Mouse (Mus musculus) midbrain, embryonic 11.5 days (tissue): ENCODE measurements around the gene Eif4a3. TPM values are rescaled to one million over a fixed set of nuclear protein-coding genes. Genes with fewer than 3 reads are reported as not detected.

ENCODE experiments used
- ATAC-seq: fragments of 200-750 bp; cut with Nextera tagmentation; 2 replicates; pipeline ENCODE4 v1.8.0; 2017; ENCODE audit warnings: moderate TSS enrichment, moderate library complexity; ENCODE audit not compliant: low FRiP score
- DNase-seq: peaks from one replicate; pipeline ENCODE4 v3.0.0; 2015; ENCODE audit warnings: low spot score; ENCODE audit errors: missing footprints
- H3K27ac ChIP-seq: fragments of 300-500 bp; sonication (generic); 2 replicates; pipeline ENCODE4 v1.5.1; 2014; ENCODE audit warnings: low read depth, low read length
- H3K27me3 ChIP-seq: fragments of 300-500 bp; sonication (generic); 2 replicates; pipeline ENCODE4 v1.6.1; 2014; ENCODE audit warnings: mild to moderate bottlenecking, low read length, moderate library complexity, mixed read lengths; ENCODE audit not compliant: control insufficient read depth, insufficient read depth
- H3K36me3 ChIP-seq: fragments of 300-500 bp; sonication (generic); 2 replicates; pipeline ENCODE4 v1.6.1; 2014; ENCODE audit warnings: mild to moderate bottlenecking, low read length, moderate library complexity, mixed read lengths; ENCODE audit not compliant: control insufficient read depth, insufficient read depth
- H3K4me1 ChIP-seq: fragments of 300-500 bp; sonication (generic); 2 replicates; pipeline ENCODE4 v1.6.1; 2014; ENCODE audit warnings: low read length; ENCODE audit not compliant: control insufficient read depth, insufficient read depth
- H3K4me2 ChIP-seq: fragments of 300-500 bp; sonication (generic); 2 replicates; pipeline ENCODE4 v1.6.1; 2014; ENCODE audit warnings: mild to moderate bottlenecking, moderate library complexity
- H3K4me3 ChIP-seq: fragments of 300-500 bp; sonication (generic); 2 replicates; pipeline ENCODE4 v1.5.1; 2014; ENCODE audit warnings: low read depth, low read length
- H3K9ac ChIP-seq: fragments of 300-500 bp; sonication (generic); 2 replicates; pipeline ENCODE4 v1.6.1; 2014; ENCODE audit warnings: low read length
- H3K9me3 ChIP-seq: fragments of 300-500 bp; sonication (generic); 2 replicates; pipeline ENCODE4 v1.6.1; 2016; ENCODE audit warnings: low read length; ENCODE audit not compliant: control insufficient read depth
- WGBS: fragments of 180-500 bp; shearing (Covaris S2); extraction: QIAGEN DNeasy Blood & Tissue Kit; methylation state at CpG from one replicate; pipeline ENCODE4 v1.1.7; 2014; 5-methylcytosine and 5-hydroxymethylcytosine counted together
- polyA plus RNA-seq: library from polyadenylated mRNA; unstranded; fragments of >200 nt; fragmentation: Nextera tagmentation; extraction: Ambion mirVana; gene quantifications from 2 replicates; pipeline ENCODE4 v1.2.1, GENCODE M21; 2014

The Eif4a3 gene
- polyA plus RNA-seq, 1 experiment from 2014 or later: 409 TPM

DNA sequence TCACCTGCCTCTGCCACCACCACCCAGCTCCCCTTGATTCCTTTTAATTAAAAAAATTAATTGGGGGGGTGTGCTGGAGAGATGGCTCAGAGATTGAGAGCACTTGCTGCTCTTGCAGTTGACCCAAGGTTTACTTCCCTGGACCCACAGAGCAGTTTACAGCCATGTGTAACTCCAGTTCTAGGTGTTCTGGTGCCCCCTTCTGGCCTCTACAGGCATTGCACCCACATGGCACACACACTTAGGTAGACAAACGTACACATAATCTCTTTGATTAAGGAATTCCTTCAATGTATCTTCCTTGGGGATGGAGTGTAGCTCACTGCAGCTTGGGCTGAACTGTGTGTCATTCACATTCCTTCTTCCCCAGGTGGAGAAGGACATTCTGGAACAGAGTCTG, 25.2 kb upstream of the Eif4a3 start:
- H3K4me2 ChIP-seq: no peak overlapping the region

DNA sequence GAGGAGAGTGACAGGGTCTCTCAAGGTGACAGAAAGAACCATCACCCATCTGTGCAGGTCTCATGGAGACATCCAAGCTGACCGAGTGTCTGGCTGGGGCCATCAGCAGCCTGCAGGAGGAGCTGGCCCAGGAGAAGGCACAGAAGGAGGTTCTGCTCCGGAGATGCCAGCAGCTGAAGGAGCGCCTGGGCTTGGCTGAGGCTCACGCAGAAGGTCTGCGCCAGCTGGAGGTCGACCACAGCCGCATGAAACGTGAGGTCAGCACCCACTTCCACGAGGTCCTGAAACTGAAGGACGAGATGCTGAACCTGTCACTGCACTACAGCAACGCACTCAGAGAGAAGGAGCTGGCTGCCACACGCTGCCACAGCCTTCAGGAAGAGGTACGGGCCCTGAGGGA, 22.6 kb upstream of the Eif4a3 start:
- ATAC-seq: no peak

More for the DNA sequence above, 25.2 kb upstream of the Eif4a3 start:
- Histone ChIP-seq H3K27me3 (no peaks in the 10 kb centered on the region), H3K9ac (no peak overlapping the region), H3K4me3 (no peak overlapping the region), H3K27ac (no peak overlapping the region), H3K9me3 (peaks cover 3% of the 10 kb centered on the region; the same call in 1 of the 2 replicates), H3K4me1 (no peaks in the 10 kb centered on the region), H3K36me3 (no peaks in the 10 kb centered on the region)
- 75% methylated on average over 1 of the region's 1 CpGs for whole genome bisulfite sequencing
- no peak for ATAC-seq
- DNase-seq: no peak

DNA sequence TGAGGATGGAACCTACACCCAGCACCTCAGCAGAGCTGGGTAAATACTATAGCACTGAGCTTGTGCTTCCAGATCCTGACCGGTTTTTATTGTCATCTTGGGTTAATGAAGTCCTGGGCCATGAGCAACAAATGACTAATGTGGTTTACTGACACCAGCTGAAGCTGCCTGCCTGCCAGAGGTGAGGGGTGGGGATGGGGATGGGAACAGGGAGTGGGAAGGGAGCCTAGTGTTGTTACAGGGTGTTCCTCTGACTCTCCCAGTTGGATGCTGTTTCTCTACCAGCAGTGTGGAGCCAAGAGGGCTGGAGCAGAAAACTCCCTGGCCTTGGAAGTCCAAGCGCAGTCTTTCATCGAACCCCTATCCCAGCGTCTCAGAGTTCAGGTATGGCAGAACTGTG, 16.8 kb upstream of the Eif4a3 start:
- 88% methylated on average over 4 of the region's 4 CpGs for WGBS
- no peak overlapping the region for H3K4me2 ChIP-seq
- DNase-seq (no peak), ATAC-seq (no peak)
- H3K4me3 ChIP-seq: no peak overlapping the region
- no peaks in the 10 kb centered on the region for H3K4me1 ChIP-seq
- H3K9me3 ChIP-seq: no peaks in the 10 kb centered on the region
- H3K36me3 ChIP-seq: no peaks in the 10 kb centered on the region
- H3K27ac ChIP-seq: no peak overlapping the region
- no peaks in the 10 kb centered on the region for H3K27me3 ChIP-seq
- no peak overlapping the region for H3K9ac ChIP-seq

More for the DNA sequence above, 22.6 kb upstream of the Eif4a3 start:
- peaks cover 3% of the 10 kb centered on the region; the same call in 1 of the 2 replicates for H3K9me3 ChIP-seq
- H3K36me3 ChIP-seq: no peaks in the 10 kb centered on the region
- H3K4me1 ChIP-seq: no peaks in the 10 kb centered on the region
- no peaks in the 10 kb centered on the region for H3K27me3 ChIP-seq
- H3K9ac ChIP-seq: no peak overlapping the region
- 82% methylated on average over 13 of the region's 13 CpGs for WGBS
- no peak overlapping the region for H3K4me3 ChIP-seq
- no peak overlapping the region for H3K4me2 ChIP-seq
- no peak for DNase-seq
- no peak overlapping the region for H3K27ac ChIP-seq

DNA sequence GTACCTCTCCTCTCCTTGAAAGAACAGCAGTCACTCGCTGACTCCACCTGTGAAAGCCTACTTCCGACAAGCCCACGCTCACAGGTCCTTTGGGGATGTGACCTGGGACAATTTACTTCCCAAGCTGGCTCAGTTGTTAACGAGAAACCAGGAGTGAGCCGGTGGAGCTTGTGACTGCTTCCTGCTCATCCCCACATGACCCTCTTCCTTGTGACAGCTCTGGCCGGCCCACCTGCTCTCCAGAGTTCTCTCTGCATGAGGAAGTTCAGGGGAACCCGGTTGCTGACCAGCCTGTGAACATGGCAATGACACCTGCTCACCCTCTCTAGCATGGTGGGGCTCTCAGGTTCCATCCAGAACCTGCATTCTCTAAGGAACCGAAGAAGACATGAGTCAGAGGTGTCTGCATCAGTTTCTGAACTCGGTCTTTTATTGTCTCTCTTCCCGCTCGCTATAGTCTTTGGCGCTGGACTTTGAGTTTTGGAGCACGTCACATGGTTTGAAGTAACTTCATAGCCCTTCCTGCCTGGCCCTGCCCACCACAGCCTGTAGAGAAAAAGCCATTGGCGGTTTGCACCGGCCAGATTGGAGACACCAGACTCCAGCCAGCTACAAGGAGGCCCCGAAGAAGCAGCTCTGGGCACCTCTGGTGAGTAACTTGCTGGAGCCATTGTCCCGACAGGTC, 14.5 kb upstream of the Eif4a3 start:
- DNase-seq: no peak
- Histone ChIP-seq H3K4me1 (no peaks in the 10 kb centered on the region), H3K36me3 (no peaks in the 10 kb centered on the region), H3K9me3 (no peaks in the 10 kb centered on the region), H3K27me3 (no peaks in the 10 kb centered on the region), H3K27ac (no peak overlapping the region), H3K4me3 (no peak overlapping the region), H3K9ac (no peak overlapping the region), H3K4me2 (no peak overlapping the region)
- no peak for ATAC-seq
- WGBS: 84% methylated on average over 17 of the region's 17 CpGs

DNA sequence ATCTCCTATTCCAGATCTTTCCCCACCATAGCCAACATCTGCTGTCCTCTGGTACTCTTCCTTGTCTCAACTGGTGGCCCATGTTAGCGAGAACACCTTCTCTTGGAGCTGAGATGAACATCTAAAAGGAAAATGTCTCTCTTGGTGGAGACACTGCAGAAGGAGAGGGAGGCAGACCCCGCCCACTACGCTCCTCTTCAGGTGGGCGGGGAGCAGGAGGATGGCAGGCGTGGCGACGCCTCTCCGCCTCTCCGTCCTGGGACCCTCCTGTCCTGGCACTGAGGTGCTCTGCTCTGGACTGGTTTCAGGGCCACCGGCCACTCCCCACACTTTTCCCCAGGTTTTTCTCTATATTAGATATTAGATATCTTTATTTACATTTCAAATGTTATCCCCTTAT, 10.7 kb upstream of the Eif4a3 start:
- DNase-seq: peak; percentile 41
- Histone ChIP-seq H3K27me3 (no peaks in the 10 kb centered on the region), H3K9ac (no peak overlapping the region), H3K4me2 (no peak overlapping the region), H3K4me3 (no peak overlapping the region), H3K4me1 (no peaks in the 10 kb centered on the region), H3K36me3 (no peaks in the 10 kb centered on the region), H3K9me3 (no peaks in the 10 kb centered on the region), H3K27ac (no peak overlapping the region)
- ATAC-seq: no peak
- 15% methylated on average over 10 of the region's 10 CpGs for WGBS

DNA sequence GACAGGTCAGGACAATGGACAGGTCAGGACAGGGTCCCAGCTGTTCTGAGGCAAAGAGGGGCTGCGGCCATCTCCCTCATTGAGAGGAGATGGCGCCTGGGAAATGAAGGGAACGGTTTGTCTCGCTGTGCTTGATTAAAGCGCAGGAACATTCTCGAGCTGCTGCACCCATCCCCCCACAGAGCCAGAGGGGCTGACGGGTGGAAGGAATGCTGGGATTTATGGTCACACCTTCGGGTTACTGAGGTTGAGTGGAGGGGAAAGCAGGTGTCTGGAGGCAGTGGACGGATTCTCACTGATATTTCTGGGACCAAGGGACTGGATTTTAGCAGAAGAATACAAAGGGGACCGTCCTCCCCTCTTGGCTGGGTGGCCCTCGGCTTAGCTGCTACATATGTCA, 8.0 kb upstream of the Eif4a3 start:
- H3K4me1 ChIP-seq: no peaks in the 10 kb centered on the region
- no peaks in the 10 kb centered on the region for H3K27me3 ChIP-seq
- no peak overlapping the region for H3K4me2 ChIP-seq
- whole genome bisulfite sequencing: 42% methylated on average over 11 of the region's 11 CpGs
- ATAC-seq: no peak
- no peak overlapping the region for H3K9ac ChIP-seq
- no peak overlapping the region for H3K4me3 ChIP-seq
- no peaks in the 10 kb centered on the region for H3K36me3 ChIP-seq
- no peaks in the 10 kb centered on the region for H3K9me3 ChIP-seq
- DNase-seq: no peak
- H3K27ac ChIP-seq: no peak overlapping the region

DNA sequence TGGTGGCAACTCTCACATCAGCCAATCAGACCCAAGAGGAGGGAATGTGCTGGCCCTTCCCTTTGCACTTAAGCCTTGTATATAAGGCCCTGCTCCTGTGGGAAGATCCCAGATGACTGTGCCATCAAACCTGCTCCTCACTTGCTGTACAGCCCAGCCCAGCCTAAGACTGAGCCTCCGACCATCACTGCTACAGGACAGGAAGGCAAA, 7.7 kb upstream of the Eif4a3 start, which contains the start of gene Card14:
TSS of gene Card14 (plus strand) at position 111 of the 210 bp plus-strand sequence.
- no peak for DNase-seq
- Histone ChIP-seq H3K9me3 (no peaks in the 10 kb centered on the region), H3K4me3 (no peak within 1 kb of the TSS), H3K27ac (no peak within 1 kb of the TSS), H3K4me2 (no peak within 1 kb of the TSS), H3K36me3 (no peaks in the 10 kb centered on the region), H3K27me3 (no peaks in the 10 kb centered on the region), H3K9ac (no peak within 1 kb of the TSS), H3K4me1 (no peaks in the 10 kb centered on the region)
- 43% methylated on average over 1 of the region's 1 CpGs for WGBS
- no peak for ATAC-seq

DNA sequence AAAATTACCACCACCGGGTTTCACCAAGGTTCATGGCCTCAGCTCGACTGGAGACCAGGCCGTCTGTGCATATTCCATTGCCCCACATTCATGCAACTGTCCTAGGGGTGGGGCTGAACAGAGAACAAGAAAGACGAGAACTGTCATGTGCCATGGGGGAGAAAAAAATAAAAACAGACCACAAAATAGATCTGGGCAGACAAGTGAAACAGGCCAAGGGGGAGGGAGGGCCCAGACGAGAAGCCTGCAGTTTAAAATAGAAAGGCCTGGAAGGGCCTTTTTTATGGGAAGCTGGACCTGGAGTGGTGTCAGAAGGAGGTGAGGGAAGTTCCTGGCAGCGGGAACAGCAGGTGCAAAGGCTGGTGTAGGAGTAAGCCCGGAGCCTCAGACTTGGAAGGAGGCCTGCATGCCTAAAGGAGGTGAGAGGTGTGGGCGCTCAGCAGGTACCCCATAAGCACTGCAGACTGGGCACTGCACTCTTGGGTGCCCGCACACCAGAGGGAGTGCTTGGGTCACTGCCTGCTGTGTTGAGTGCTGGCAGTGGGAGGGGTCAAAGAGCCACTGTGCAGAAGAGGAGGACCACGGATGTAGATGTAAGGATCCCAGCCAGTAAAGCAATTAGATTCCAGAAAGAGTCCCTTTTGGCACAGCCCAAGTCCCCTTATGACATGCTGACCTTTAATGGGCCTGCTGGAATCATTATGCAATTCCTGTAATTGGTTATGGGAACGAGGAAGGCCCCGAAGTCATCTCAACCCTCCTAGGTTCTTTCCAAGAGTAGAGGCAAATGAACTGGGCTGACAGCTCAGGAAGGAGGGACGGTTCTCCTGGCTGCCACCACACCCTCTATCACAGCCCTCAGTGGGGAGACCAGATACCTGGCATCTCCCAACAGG, 7.1 kb upstream of the Eif4a3 start:
- H3K9ac ChIP-seq: no peak overlapping the region
- H3K4me2 ChIP-seq: no peak overlapping the region
- 70% methylated on average over 13 of the region's 13 CpGs for WGBS
- DNase-seq: no peak
- no peaks in the 10 kb centered on the region for H3K4me1 ChIP-seq
- no peak for ATAC-seq
- H3K27me3 ChIP-seq: no peaks in the 10 kb centered on the region
- H3K27ac ChIP-seq: no peak overlapping the region
- H3K36me3 ChIP-seq: no peaks in the 10 kb centered on the region
- no peaks in the 10 kb centered on the region for H3K9me3 ChIP-seq
- no peak overlapping the region for H3K4me3 ChIP-seq

DNA sequence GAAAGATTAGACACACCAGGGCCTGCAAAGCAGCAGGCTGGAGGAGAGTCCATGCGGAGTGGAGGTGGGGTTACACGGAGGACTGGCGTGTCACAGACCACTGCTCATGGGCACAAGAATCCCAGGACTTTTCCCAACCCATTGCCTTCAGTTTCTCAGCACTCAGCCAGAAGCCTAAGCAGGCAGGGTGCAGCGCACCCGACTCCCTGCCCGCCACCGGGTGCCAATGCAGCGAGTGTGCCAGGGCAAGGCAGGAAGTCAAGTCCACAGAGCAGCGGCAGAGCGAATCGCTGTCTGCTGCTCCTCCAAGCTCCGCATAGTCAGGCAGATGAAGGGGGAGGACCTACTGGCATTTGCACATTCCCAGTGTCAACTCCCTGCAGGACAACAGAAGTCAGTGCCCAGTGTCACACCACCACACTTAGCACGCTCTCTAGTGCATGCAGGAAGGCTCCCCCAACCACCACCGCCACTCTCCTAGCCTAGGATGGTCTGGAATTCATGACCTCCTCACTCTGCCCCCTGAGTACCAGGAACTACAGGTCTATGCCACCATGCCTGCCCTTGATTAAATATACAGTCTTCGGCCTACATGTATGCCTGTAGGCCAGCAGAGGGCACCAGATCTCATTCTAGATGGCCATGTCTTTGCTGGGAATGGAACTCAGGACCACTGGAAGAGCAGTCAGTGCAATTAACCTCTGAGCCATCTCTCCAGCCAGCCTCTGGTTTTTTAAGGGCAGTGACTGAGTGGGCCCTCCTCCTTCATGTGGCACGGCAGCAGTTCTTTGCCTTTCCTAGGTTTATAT, 5.2 kb upstream of the Eif4a3 start:
- Histone ChIP-seq H3K27me3 (no peaks in the 10 kb centered on the region), H3K4me1 (peaks cover 6% of the 10 kb centered on the region), H3K36me3 (no peaks in the 10 kb centered on the region), H3K4me3 (no peak overlapping the region), H3K9ac (no peak overlapping the region), H3K4me2 (no peak overlapping the region), H3K9me3 (no peaks in the 10 kb centered on the region), H3K27ac (no peak overlapping the region)
- DNase-seq (peak; percentile 92), ATAC-seq (0 out of 2 replicates have a peak, but pooled peaks have one; percentile 27)
- WGBS: 44% methylated on average over 16 of the region's 16 CpGs
